Mouse (Mus musculus): ENCODE data around the gene Zmat5.
A peak's percentile ranks its signal among the peaks of the same experiment; 100 is the strongest.

Zmat5 gene

GRCm38 (mm10) chr11:4738719-4739118 lies 34.2 kb downstream of the Zmat5 start:
- DNase-seq, result no peak

DNA sequence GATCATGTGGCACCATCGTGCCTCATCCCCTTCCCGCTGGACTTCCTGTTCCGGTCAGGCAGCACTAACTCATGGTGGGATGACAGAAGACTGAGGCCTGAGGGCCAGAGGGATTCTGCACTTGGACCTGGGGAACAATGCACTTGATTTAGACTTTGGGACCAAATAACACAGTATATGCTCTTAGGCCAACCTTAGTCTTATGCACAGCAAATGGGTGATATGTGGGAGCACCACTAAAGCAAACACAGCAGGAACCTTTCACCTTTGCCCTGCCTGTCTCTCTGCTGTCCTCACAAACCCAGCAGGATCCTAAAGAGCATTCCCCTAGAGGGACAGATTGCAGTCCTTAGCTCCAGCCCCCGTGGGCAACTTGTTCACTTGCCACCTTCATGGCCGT lies 36.3 kb downstream of the Zmat5 start:
- no peak for DNase-seq

GRCm38 (mm10) chr11:4744691-4745090 lies 40.2 kb downstream of the Zmat5 start:
- no peak for DNase-seq

GRCm38 (mm10) chr11:4745969-4746368 lies 41.5 kb downstream of the Zmat5 start:
- no peak for DNase-seq

DNA sequence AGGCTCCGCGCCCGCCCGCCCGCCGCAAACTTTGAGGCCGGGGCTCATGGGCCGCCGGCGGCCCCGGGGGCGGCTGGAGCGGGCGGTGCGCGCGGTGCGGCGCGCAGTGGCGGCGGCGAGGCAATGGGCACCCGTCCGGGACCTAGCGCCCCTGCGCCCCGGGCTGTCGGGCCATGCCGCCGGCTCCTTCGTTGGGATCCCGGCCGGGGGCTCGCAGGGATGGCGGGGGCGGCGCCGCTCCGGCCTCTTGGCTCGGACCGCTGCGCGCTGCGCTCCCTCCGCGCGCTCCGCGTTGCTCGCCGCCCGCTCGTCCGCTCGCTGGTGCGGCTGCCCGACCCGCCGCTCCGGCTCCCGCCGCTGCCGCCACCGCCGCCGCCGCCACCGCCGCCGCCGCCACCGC lies 42.3 kb downstream of the Zmat5 start, which contains the start of gene Cabp7:
Cabp7 (minus strand) TSS at position 46 of the 400 bp plus-strand sequence.
- DNase-seq, result no peak

DNA sequence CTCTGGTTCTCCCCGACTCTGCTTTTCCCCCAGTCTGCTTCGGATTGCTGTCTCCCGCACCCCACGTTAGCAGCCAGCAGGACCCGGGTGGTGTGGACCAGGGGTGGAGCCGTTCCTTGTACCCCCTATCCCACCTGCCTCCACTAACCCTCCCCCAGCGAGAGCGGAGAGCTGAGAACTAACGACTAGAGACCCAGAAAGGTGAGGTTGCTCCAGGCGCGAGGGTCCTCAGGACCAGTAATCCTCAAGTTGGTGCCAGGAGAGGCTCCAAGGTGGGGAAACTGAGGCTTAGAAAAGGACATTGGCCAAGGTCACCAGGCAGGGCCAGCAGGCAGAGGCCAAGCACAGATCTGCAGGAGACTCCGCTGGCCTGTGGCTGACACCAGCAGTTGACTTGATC lies 42.8 kb downstream of the Zmat5 start:
- no peak for DNase-seq

DNA sequence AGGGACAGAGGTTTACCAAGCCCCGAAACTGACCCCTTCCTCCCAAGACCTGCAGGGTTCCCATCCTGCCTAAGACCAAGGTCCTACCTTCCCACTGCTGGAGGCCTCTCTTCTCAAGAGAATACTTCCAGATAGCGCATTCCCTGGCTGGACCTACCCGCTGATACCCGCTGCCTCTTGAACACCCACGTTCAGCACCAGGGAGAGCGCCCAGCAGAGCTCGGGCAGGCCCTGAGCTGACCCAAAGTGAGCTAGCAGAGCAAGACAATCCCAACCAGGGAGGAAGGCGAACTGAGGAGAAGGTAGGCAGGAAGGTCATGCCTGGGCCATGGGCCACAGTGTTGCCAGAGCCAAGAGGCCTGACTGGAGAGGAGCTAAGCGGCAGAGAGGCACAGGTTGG lies 45.8 kb downstream of the Zmat5 start:
- DNase-seq, result peak; percentile 91

DNA sequence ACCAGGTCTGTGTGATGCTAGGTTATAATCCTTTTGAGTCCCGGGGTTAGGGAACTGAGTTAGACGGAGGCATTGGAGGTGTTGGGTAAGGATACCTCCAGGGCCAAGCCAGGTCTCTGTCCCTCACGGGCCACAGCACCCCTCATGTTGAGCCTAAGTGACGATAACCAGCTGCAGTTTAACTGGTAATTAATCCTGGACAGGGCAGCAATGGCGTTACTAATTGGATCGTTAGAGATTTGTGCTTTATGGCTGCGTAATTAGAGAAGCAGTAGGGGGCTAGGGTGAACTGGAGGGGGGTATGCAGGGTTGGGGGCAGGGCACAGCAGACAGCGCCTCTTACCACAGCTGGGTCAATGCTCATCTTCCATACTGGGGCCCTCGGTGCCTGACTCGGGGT lies 48.4 kb downstream of the Zmat5 start:
- DNase-seq, result no peak

- no peak for DNase-seq
Observed at GRCm38 (mm10) chr11:4754036-4754435, 49.6 kb downstream of the Zmat5 start.

DNA sequence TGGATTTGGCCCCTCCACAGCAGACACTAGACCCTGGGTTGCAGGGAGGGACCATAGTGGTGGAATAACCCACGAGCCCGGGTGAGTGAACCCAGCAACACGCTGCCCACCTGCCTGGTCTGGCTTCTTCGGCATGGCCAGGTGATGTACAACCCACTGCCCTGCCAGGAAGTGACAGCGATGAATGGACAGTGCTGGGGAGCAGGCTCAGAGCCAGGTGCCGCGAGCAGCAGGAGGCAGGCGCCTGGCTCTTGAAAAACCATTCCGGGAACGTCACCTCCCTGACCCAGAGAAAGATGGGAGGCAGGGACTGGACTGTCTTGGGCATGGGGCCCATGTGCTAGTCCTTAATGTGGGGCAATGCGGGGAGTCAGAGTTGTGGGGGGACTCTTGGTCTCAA lies 50.4 kb downstream of the Zmat5 start:
- no peak for DNase-seq

DNA sequence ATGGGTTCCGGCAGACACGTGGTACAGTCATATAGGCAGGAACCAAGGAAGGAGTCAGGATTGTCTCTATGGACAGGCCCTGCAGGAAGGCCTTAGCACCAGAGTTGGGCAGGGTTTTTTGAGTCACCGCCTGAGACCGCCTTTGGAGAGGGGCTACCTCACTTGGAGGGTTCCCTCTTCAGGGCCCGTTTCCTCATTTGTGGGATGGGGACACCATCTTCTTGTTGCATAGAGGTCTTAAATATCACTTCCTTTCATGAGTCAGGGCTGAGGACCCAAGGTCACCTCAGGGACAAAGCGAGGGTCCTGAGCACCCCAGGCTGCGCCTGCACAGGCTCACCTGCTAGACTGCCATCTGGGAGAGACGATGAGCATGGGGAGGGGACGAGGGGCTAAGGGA lies 52.0 kb downstream of the Zmat5 start:
- no peak for DNase-seq

DNA sequence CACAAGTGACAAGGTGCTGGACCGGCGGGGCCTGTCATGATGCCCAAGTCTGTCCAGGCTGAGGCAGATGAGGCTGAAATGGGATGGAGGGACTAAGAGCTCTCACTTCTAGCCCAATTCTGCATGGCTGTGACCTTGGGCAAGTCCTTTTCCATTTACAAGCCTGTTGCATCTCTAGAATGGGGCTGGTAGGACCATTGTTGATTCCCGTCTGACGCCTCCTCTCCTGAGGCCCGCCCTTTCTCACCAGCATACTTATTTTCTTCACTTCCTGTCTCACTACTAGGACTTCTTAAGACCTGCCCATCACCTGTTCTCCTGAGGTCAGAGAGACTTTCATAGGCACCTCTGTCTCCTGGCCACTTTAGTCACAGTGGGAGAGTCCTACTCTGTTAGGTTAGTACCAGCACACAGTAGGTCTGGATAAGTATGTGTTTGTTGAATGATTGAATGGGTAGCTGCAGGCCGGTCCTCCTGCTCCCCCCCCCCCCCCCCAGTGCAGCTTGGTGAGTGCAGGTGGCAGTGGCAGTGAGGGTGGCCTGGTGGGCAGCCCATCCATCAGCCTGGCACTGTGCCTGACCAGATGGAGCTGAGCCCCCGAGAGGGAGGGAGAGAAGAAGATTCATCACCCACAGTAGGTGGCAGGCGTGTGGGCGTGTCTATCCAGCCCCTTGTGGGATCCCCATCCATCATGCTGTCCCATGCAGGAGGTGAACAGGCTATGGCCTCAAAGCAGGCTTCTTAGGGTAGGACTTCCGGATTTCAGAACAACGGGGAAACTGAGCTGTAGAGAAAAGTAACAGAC lies 52.7 kb downstream of the Zmat5 start:
- DNase-seq, result no peak

GRCm38 (mm10) chr11:4757789-4758158 lies 53.3 kb downstream of the Zmat5 start:
- no peak for DNase-seq

DNA sequence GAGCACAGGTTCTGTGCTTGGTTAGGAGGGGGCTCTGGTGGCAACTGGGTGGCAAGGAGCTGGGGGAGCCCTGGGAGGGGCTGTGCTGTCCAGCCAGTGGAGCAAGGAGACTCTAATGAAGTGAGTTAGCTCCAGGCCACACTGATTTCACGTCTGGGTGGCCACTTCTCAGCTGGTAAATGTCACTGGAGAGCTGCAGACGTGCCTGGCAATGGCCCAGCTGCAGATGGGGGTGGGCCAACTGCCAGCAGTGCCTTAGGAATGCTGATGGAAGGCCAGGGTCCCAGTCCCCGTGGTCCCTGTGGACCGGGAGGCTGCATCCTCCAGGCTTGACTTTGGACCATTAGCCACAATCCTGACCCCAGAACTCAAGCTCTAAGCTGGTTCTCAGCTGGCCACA lies 56.0 kb downstream of the Zmat5 start:
- peak; percentile 90 for DNase-seq

DNA sequence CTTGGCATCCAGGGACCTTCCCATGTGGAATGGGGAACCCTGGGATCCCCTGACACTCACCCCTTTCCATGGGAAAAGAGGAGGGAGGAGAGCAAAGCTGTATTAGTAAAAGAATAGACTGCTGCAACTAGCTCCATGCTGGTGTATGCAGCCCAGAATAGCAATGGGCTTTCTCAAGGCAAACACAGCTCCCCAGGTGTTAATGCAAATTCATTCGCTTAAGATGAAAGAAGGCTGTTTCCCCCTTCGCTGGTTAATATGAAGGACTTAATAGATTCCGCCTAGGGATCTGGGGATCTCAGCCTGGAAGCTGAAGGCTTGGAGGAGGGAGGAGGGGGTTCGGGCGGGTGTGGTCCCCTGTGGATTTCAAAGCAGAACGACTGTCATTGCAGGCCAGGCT lies 57.5 kb downstream of the Zmat5 start:
- DNase-seq, result no peak

DNA sequence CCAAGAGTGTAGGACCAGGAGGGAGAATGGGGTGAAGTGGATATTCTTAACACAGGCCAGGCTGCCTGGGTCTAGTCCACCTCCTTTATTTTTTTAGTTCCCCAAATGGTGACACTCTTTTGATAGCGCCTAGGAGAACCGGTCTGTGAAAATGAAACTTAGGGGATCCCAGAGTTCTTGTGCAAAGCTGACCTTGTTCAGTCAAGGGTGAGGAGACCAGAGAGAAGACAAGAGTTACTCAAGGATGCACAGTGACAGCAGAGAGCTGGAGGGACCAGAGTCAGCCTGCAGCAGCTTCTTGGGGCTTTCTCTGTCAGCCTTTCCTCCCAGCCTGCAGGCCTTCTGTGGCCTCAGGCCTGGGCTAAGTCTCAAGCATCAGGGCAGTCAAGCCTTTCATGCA lies 58.0 kb downstream of the Zmat5 start:
- DNase-seq, result no peak

DNA sequence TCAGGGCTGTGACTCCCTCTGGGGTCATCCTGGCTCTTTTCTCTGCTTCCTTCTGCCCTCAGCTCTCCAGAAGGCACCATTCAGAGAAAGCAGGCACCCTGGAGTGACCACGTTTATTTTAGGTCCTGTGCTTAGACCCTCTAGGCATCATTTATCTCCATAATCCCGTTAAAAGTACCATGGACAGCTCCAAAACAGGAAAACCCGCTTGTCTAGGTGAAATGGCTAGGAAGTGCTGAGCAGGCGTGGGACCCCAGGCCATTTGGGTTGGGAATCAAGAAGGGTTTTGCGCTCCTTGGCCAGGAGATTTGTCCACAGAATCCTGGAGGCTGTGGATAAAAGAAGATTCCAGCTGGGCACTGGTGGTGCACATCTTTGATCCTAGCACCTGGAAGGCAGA lies 59.2 kb downstream of the Zmat5 start:
- no peak for DNase-seq

- DNase-seq, result no peak
Observed at GRCm38 (mm10) chr11:4764476-4764875, 60.0 kb downstream of the Zmat5 start.

DNA sequence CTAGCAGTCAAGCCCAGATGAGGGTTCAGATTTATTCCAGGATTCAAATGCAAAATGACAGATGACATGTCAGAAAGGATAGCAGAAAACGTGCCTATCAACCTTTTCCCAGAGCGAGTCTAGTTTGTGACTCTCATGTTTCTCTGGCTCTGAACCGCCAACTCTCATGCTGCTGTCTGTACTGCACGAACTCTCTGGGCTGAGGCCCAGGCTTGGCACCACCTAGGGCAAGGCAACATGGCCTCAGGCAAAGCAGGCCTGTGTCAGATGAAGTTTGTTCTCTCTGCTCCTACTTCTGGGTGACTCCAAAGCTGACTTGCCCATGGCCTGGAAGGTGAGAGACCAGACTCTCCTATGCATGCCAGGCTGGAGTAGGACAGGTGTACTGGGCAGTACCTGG lies 63.9 kb downstream of the Zmat5 start:
- no peak for DNase-seq

DNA sequence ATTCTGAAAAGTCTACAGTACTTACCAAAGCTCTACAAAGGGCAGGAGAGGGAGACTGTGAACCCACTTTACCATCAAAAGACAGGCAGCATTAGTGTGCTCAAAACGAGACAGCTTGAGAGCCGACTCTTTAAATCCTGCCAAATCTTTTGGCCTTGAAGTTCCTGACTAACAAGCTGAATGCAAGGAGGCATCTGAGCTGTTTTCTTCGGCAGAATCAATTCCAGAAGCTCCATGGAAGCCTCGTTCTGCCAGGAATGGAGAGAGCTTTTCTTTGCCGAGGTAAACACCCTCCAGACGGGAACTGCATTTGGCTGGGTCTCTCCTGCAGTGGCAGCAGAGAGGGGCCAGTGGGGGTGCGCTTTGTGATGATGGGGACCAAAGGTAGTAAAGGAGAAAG lies 64.8 kb downstream of the Zmat5 start:
- DNase-seq, result no peak

DNA sequence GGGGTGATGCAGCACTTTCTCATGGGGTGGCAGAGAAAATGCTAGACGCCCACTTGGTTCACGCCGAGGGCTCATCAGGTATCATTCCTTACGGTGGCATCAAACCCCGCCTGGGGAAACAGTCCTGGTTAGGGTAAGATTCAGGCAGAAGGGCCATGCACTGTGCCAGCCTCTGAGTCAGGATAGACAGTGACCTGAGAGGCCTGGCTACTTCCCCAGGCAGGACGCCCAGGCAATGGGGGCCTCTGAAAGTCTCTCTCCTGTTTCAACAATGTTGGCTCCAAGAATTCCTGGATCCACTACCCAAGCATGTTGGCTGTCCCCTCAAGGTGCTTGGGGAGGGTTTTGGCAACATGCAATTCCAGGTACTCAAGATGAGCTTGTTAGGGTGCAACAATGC lies 65.4 kb downstream of the Zmat5 start:
- no peak for DNase-seq

GRCm38 (mm10) chr11:4771756-4772155 lies 67.3 kb downstream of the Zmat5 start:
- no peak for DNase-seq

DNA sequence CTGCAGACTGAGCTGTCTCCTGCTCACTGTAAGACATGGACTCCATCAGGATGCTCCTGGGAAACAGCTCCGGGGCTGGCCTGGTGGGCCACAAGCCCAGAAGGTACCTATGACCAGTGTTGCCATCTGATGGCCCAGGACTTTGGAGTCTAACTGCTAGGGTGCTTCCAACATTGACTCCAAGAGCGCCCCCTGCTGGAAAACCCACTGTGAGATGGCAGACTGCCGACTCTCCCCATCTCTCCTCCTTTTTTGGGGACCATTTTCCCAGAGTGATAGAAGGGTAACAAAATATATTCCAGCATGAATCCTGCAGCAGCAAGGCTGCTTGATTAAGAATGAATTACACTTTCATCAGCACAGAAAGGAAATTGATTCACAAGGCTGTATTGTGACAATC lies 68.4 kb downstream of the Zmat5 start:
- DNase-seq, result peak; percentile 80

GRCm38 (mm10) chr11:4780927-4781326 lies 76.4 kb downstream of the Zmat5 start:
- no peak for DNase-seq

GRCm38 (mm10) chr11:4783116-4783515 lies 78.6 kb downstream of the Zmat5 start:
- DNase-seq, result no peak

Data from kidney, postnatal 10 days (tissue).